Mouse (Mus musculus): ENCODE results near the gene Gbf1. TPM values are rescaled to one million over a fixed set of nuclear protein-coding genes. Genes with fewer than 3 reads are reported as not detected.
A peak's percentile ranks its signal among the peaks of the same experiment; 100 is the strongest.

Gbf1 gene
- total and polyA plus RNA-seq, 2 experiments from 2014 or later: 41.9 to 54.4 TPM

- H3K4me3 ChIP-seq (ENCODE audit: low read depth, low read length): no peak overlapping the region
- DNase-seq (no peak), ATAC-seq (no peak)
- no peaks in the 10 kb centered on the region for H3K27me3 ChIP-seq (ENCODE audit: insufficient read depth, low read length)
- H3K9ac ChIP-seq: no peak overlapping the region
- no peak overlapping the region for H3K27ac ChIP-seq (ENCODE audit: low read depth, low read length)
- no peak overlapping the region for H3K4me2 ChIP-seq (ENCODE audit: low read depth)
- 94% methylated on average over 11 of the region's 11 CpGs for WGBS
- TF ChIP-seq CTCF (IDR thresholded peaks at IDR 0.05; ENCODE audit: low read depth): peak; percentile 36
- no peaks in the 10 kb centered on the region for H3K4me1 ChIP-seq (ENCODE audit: insufficient read depth)
- H3K9me3 ChIP-seq (ENCODE audit: low read length): no peaks in the 10 kb centered on the region
- peaks cover 79% of the 10 kb centered on the region for H3K36me3 ChIP-seq (ENCODE audit: insufficient read depth)
Measured at GRCm38 (mm10) chr19:46282081-46282849, 130.0 kb downstream of the Gbf1 start.

DNA sequence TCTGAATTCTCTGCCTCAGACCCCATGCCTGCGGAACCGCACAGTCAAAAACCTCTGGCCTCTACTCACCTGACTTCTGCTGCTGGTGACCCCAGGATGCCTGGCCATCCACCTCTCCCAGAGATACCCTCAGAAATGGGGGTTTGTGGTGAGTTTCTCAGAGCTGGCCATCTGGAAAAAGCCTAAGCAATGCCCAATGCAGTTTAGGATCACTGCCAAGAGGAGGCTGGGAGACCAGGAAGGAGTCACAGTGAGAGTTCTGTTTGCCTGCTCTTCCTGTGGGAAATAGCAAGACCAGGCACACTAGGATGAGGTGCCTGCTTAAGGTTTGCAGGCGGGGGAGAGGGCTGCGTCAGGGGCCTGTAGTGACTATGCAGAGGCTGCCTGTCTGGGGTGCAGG is 132.4 kb downstream of the Gbf1 start:
- H3K4me3 ChIP-seq (ENCODE audit: low read depth, low read length): no peak overlapping the region
- no peaks in the 10 kb centered on the region for H3K4me1 ChIP-seq (ENCODE audit: insufficient read depth)
- DNase-seq: no peak
- no peaks in the 10 kb centered on the region for H3K27me3 ChIP-seq (ENCODE audit: insufficient read depth, low read length)
- H3K9me3 ChIP-seq (ENCODE audit: low read length): no peaks in the 10 kb centered on the region
- H3K4me2 ChIP-seq (ENCODE audit: low read depth): no peak overlapping the region
- peaks cover 69% of the 10 kb centered on the region for H3K36me3 ChIP-seq (ENCODE audit: insufficient read depth)
- TF ChIP-seq CTCF (IDR thresholded peaks at IDR 0.05; ENCODE audit: low read depth): no peak
- ATAC-seq: no peak
- no peak overlapping the region for H3K27ac ChIP-seq (ENCODE audit: low read depth, low read length)
- WGBS: 96% methylated on average over 4 of the region's 4 CpGs
- H3K9ac ChIP-seq: no peak overlapping the region

- peaks cover 59% of the 10 kb centered on the region for H3K36me3 ChIP-seq (ENCODE audit: insufficient read depth)
- H3K4me3 ChIP-seq (ENCODE audit: low read depth, low read length): no peak overlapping the region
- H3K27ac ChIP-seq (ENCODE audit: low read depth, low read length): no peak overlapping the region
- H3K9ac ChIP-seq: no peak overlapping the region
- TF ChIP-seq CTCF (IDR thresholded peaks at IDR 0.05; ENCODE audit: low read depth): no peak
- no peaks in the 10 kb centered on the region for H3K4me1 ChIP-seq (ENCODE audit: insufficient read depth)
- DNase-seq (no peak), ATAC-seq (no peak)
- H3K4me2 ChIP-seq (ENCODE audit: low read depth): no peak overlapping the region
- no peaks in the 10 kb centered on the region for H3K9me3 ChIP-seq (ENCODE audit: low read length)
- 87% methylated on average over 7 of the region's 7 CpGs for WGBS
- no peaks in the 10 kb centered on the region for H3K27me3 ChIP-seq (ENCODE audit: insufficient read depth, low read length)
Measured at GRCm38 (mm10) chr19:46285631-46286030, 133.3 kb downstream of the Gbf1 start.

- H3K27ac ChIP-seq (ENCODE audit: low read depth, low read length): no peak overlapping the region
- peaks cover 56% of the 10 kb centered on the region for H3K36me3 ChIP-seq (ENCODE audit: insufficient read depth)
- peak; percentile 4 for DNase-seq
- H3K4me2 ChIP-seq (ENCODE audit: low read depth): no peak overlapping the region
- TF ChIP-seq CTCF (IDR thresholded peaks at IDR 0.05; ENCODE audit: low read depth): no peak
- H3K27me3 ChIP-seq (ENCODE audit: insufficient read depth, low read length): no peaks in the 10 kb centered on the region
- no peak overlapping the region for H3K9ac ChIP-seq
- no peaks in the 10 kb centered on the region for H3K9me3 ChIP-seq (ENCODE audit: low read length)
- H3K4me1 ChIP-seq (ENCODE audit: insufficient read depth): no peaks in the 10 kb centered on the region
- WGBS: 84% methylated on average over 6 of the region's 6 CpGs
- no peak overlapping the region for H3K4me3 ChIP-seq (ENCODE audit: low read depth, low read length)
- ATAC-seq: no peak
Measured at GRCm38 (mm10) chr19:46286047-46286446, 133.7 kb downstream of the Gbf1 start.

- no peaks in the 10 kb centered on the region for H3K4me1 ChIP-seq (ENCODE audit: insufficient read depth)
- 89% methylated on average over 3 of the region's 3 CpGs for whole genome bisulfite sequencing
- no peak overlapping the region for H3K4me2 ChIP-seq (ENCODE audit: low read depth)
- H3K9me3 ChIP-seq (ENCODE audit: low read length): no peaks in the 10 kb centered on the region
- ATAC-seq: no peak
- DNase-seq: no peak
- H3K27me3 ChIP-seq (ENCODE audit: insufficient read depth, low read length): no peaks in the 10 kb centered on the region
- no peak for TF ChIP-seq CTCF (IDR thresholded peaks at IDR 0.05; ENCODE audit: low read depth)
- H3K9ac ChIP-seq: no peak overlapping the region
- H3K36me3 ChIP-seq (ENCODE audit: insufficient read depth): peaks cover 49% of the 10 kb centered on the region
- H3K4me3 ChIP-seq (ENCODE audit: low read depth, low read length): no peak overlapping the region
- H3K27ac ChIP-seq (ENCODE audit: low read depth, low read length): no peak overlapping the region
Measured at GRCm38 (mm10) chr19:46286926-46287325, 134.6 kb downstream of the Gbf1 start.

DNA sequence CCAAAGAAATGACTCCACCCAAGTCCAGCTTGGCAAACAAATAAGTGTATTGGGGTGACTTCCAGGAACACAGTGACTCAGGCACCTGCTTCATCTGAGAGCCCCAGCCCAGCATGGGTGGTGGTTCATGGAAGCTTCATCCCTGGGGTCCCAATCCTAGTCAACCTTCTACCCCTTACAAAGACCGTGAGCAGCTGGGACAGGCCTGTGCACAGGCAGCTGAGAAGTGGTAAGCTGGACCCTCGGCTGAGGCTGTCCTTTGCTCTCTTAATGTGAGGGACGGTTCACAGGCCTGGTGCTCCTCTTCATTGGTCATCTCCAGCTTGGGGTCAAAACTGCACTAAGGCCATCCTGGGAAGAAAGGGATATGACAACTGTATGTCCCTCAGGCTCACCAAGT is 135.3 kb downstream of the Gbf1 start:
- Histone ChIP-seq H3K27me3 (ENCODE audit: insufficient read depth, low read length) (no peaks in the 10 kb centered on the region), H3K4me1 (ENCODE audit: insufficient read depth) (no peaks in the 10 kb centered on the region), H3K9me3 (ENCODE audit: low read length) (no peaks in the 10 kb centered on the region), H3K27ac (ENCODE audit: low read depth, low read length) (no peak overlapping the region), H3K4me2 (ENCODE audit: low read depth) (no peak overlapping the region), H3K4me3 (ENCODE audit: low read depth, low read length) (no peak overlapping the region), H3K36me3 (ENCODE audit: insufficient read depth) (peaks cover 42% of the 10 kb centered on the region), H3K9ac (no peak overlapping the region)
- DNase-seq: no peak
- no peak for ATAC-seq
- WGBS: 91% methylated on average over 3 of the region's 3 CpGs
- TF ChIP-seq CTCF (IDR thresholded peaks at IDR 0.05; ENCODE audit: low read depth): no peak

DNA sequence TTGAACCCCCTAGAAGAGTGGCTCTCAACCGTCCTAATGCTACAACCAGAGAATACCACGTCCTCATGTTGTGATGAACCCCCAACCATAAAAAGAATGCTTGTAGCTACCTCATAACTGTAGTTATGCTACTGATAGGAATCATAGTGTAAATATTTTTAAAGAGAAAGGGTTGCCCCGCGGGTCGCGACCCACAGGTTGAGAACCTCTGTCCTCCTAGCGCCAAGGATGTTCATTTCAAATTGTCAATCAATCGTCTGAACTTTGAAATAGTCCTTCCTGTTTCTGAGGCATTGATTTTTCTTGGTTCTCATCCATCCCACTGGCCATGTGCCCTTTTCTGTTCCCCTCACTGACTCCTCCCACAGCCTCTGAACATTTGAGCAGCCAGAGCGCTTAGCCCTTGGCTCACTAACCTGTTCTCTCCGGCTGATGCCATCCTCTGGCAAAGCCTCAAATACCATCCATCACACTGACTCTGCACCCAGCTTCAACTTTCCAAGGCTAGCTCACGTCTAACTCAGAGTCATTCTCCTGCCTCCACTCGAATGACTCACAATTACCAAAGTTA is 138.3 kb downstream of the Gbf1 start:
- H3K27ac ChIP-seq (ENCODE audit: low read depth, low read length): no peak overlapping the region
- no peaks in the 10 kb centered on the region for H3K9me3 ChIP-seq (ENCODE audit: low read length)
- H3K4me1 ChIP-seq (ENCODE audit: insufficient read depth): no peaks in the 10 kb centered on the region
- WGBS: 68% methylated on average over 12 of the region's 12 CpGs
- DNase-seq (no peak), ATAC-seq (no peak)
- H3K27me3 ChIP-seq (ENCODE audit: insufficient read depth, low read length): no peaks in the 10 kb centered on the region
- H3K4me2 ChIP-seq (ENCODE audit: low read depth): no peak overlapping the region
- peaks cover 12% of the 10 kb centered on the region for H3K36me3 ChIP-seq (ENCODE audit: insufficient read depth)
- H3K9ac ChIP-seq: no peak overlapping the region
- H3K4me3 ChIP-seq (ENCODE audit: low read depth, low read length): no peak overlapping the region
- no peak for TF ChIP-seq CTCF (IDR thresholded peaks at IDR 0.05; ENCODE audit: low read depth)
